In the genomic region with DNA sequence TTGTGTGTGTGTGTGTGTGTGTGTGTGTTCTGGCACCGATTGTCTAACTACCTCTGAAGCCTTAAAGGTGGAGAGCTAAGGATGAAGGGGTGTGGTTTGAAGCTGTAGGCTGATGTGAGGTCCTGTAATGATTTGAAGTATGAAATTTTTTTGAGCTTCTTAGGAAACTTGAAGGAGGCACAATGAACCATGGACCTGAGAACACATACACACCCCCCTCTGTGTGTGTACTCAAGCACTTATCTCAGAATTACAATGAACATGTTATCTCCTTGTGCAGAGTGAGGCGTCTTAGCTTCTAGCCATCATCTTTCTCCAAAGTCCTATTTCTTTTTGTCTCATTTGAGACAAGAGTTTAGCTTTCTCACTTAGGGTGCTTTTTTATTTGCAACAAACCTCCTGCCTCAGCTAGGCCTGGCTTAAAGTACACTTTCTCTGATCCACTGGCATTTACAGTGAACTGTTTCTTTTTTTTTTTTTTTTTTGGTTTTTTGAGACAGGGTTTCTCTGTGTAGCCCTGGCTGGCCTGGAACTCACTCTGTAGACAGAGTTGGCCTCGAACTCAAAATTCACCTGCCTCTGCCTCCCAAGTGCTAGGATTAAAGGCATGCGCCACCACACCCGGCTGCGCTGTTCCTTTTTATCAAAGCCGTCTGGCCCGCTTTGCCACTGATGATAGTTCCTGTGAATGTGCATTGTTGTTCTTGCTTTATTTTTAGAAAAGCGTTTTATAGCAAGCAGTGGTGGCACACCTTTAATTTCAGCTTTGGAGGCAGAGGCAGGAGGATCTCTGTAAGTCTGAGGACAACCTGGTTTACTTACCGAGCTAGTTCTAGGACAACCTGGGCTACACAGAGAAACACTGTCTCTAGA, we compare ENCODE assay signal across 8 mouse cellular contexts. TPM values are rescaled to one million over a fixed set of nuclear protein-coding genes. Genes with fewer than 3 reads are reported as not detected.
DNase-seq lines count a peak whose midpoint lies in the region; ATAC-seq and TF ChIP-seq lines count a peak whose summit lies in the region.

No protein-coding gene starts in this region.

- peak overlapping the region; percentile 79 for H3K4me2 ChIP-seq in liver, embryonic 11.5 days
- peak overlapping the region; percentile 64 for H3K4me2 ChIP-seq in stomach, postnatal 0 days (replicated peaks; ENCODE audit: low read depth)

- H3K27ac ChIP-seq in cerebellum, adult 2 months (ENCODE audit: insufficient read depth, low read length), result peak overlapping the region; percentile 75
- H3K27ac ChIP-seq in testis, adult 2 months (ENCODE audit: control insufficient read depth, insufficient read depth, low read depth, low read length), result peak overlapping the region; percentile 69
- H3K27ac ChIP-seq in liver, embryonic 11.5 days (ENCODE audit: low read depth, low read length), result peak overlapping the region; percentile 95
- H3K27ac ChIP-seq in stomach, postnatal 0 days (replicated peaks), result peak overlapping the region; percentile 91

- H3K27me3 ChIP-seq in cerebellum, adult 2 months (ENCODE audit: control insufficient read depth, insufficient read depth, low read length), result no peaks in the 10 kb centered on the region
- H3K27me3 ChIP-seq in testis, adult 2 months (ENCODE audit: control insufficient read depth, insufficient read depth, low read length), result no peaks in the 10 kb centered on the region
- no peaks in the 10 kb centered on the region for H3K27me3 ChIP-seq in liver, embryonic 11.5 days (replicated peaks; ENCODE audit: control insufficient read depth, insufficient read depth, low read length)
- no peaks in the 10 kb centered on the region for H3K27me3 ChIP-seq in stomach, postnatal 0 days (ENCODE audit: control insufficient read depth, insufficient read depth, low read length)

- no peak for TF ChIP-seq CTCF in cerebellum, adult 2 months (IDR thresholded peaks at IDR 0.05; ENCODE audit: borderline replicate concordance, insufficient read depth, low read depth, low read length)
- TF ChIP-seq CTCF in testis, adult 2 months (IDR thresholded peaks at IDR 0.05; ENCODE audit: control insufficient read depth, insufficient read depth, insufficient replicate concordance, low read depth, low read length), result no peak
- no peak for TF ChIP-seq CTCF in stomach, postnatal 0 days (IDR thresholded peaks at IDR 0.05; ENCODE audit: low read depth)

- TF ChIP-seq POLR2A in cerebellum, adult 2 months (IDR thresholded peaks at IDR 0.05; ENCODE audit: borderline replicate concordance, insufficient read depth, low read length), result no peak
- TF ChIP-seq POLR2A in testis, adult 2 months (IDR thresholded peaks at IDR 0.05; ENCODE audit: control insufficient read depth, low read depth, low read length), result no peak

- H3K9ac ChIP-seq in liver, embryonic 11.5 days (ENCODE audit: low read depth, low read length), result peak overlapping the region; percentile 66
- H3K9ac ChIP-seq in stomach, postnatal 0 days (ENCODE audit: low read length), result no peak overlapping the region; the same call in 1 of the 2 replicates

- H3K4me1 ChIP-seq in cerebellum, adult 2 months (ENCODE audit: control insufficient read depth, insufficient read depth, low read length), result peaks cover 6% of the 10 kb centered on the region; the same call in 1 of the 2 replicates
- peaks cover 17% of the 10 kb centered on the region for H3K4me1 ChIP-seq in testis, adult 2 months (ENCODE audit: control insufficient read depth, insufficient read depth, low read length)
- peaks cover 54% of the 10 kb centered on the region for H3K4me1 ChIP-seq in liver, embryonic 11.5 days (replicated peaks; ENCODE audit: control insufficient read depth, insufficient read depth, low read length)
- H3K4me1 ChIP-seq in stomach, postnatal 0 days (replicated peaks; ENCODE audit: control insufficient read depth, insufficient read depth), result peaks cover 5% of the 10 kb centered on the region

- TF ChIP-seq EP300 in stomach, postnatal 0 days (optimal IDR thresholded peaks at IDR 0.05), result no peak

- H3K36me3 ChIP-seq in testis, adult 2 months (ENCODE audit: control insufficient read depth, insufficient read depth, low read length), result no peaks in the 10 kb centered on the region
- no peaks in the 10 kb centered on the region; the same call in 1 of the 2 replicates for H3K36me3 ChIP-seq in liver, embryonic 11.5 days (ENCODE audit: control insufficient read depth, insufficient read depth, low read length)
- H3K36me3 ChIP-seq in stomach, postnatal 0 days (ENCODE audit: control insufficient read depth, insufficient read depth, low read length), result no peaks in the 10 kb centered on the region

- peak overlapping the region; percentile 21 for H3K4me3 ChIP-seq in cerebellum, adult 2 months (replicated peaks; ENCODE audit: insufficient read depth, low read depth, low read length)
- no peak overlapping the region for H3K4me3 ChIP-seq in testis, adult 2 months (ENCODE audit: control insufficient read depth, low read depth, low read length)
- H3K4me3 ChIP-seq in liver, embryonic 11.5 days (ENCODE audit: low read depth, low read length), result peak overlapping the region; percentile 38
- peak overlapping the region; percentile 31; the same call in 1 of the 2 replicates for H3K4me3 ChIP-seq in stomach, postnatal 0 days (ENCODE audit: low read depth, low read length)

- no peaks in the 10 kb centered on the region for H3K9me3 ChIP-seq in liver, embryonic 11.5 days (ENCODE audit: control insufficient read depth, low read length)
- H3K9me3 ChIP-seq in stomach, postnatal 0 days (ENCODE audit: control insufficient read depth, low read length), result no peaks in the 10 kb centered on the region

- WGBS in cerebellum, adult 2 months, result 83% methylated on average over 10 of the region's 10 CpGs
- 47% methylated on average over 10 of the region's 10 CpGs for WGBS in liver, embryonic 11.5 days
- WGBS in stomach, postnatal 0 days, result 69% methylated on average over 10 of the region's 10 CpGs

- peak; percentile 69 for ATAC-seq in liver, embryonic 11.5 days (replicated peaks; ENCODE audit: low FRiP score)
- ATAC-seq in stomach, postnatal 0 days (ENCODE audit: low FRiP score, low TSS enrichment), result peak; percentile 5

- DNase-seq in cerebellum, adult 2 months, result no peak
- DNase-seq in cerebellum, postnatal 36 days, result no peak
- DNase-seq in testis, postnatal 10 days (ENCODE audit: low spot score), result no peak
- no peak for DNase-seq in liver, embryonic 11.5 days (ENCODE audit: low spot score)
- peak; percentile 40 for DNase-seq in stomach, postnatal 0 days (ENCODE audit: low spot score)
- DNase-seq in MN1 (ENCODE audit: low spot score), result no peak
- no peak for DNase-seq in cerebellum, postnatal 4 days (ENCODE audit: low spot score in 2 of 2)

RNA-seq across cellular contexts. Expression of gene Bcat2, which starts 1.1 kb away (rescaled TPM):
- polyA plus RNA-seq in cerebellum, adult 2 months (2012; rRNA removed), result 21.1 and 24.2 TPM in 2 replicates
- 39.9 and 44.3 TPM in 2 replicates for polyA plus RNA-seq in testis, adult 2 months (2012; rRNA removed)
- 84.7 and 90.1 TPM in 2 replicates for polyA plus RNA-seq in liver, embryonic 11.5 days (2014; fragmentation: Nextera tagmentation; extraction: Ambion mirVana)
- 101 and 108 TPM in 2 replicates for polyA plus RNA-seq in stomach, postnatal 0 days (2015; fragmentation: Nextera tagmentation; extraction: Ambion mirVana)

RNA-seq across cellular contexts. Expression of gene Hsd17b14, which starts 14.1 kb away (rescaled TPM):
- 1.3 and 1.9 TPM in 2 replicates for polyA plus RNA-seq in cerebellum, adult 2 months (2012; rRNA removed)
- polyA plus RNA-seq in testis, adult 2 months (2012; rRNA removed), result 0.37 and 0.45 TPM in 2 replicates
- polyA plus RNA-seq in liver, embryonic 11.5 days (2014; fragmentation: Nextera tagmentation; extraction: Ambion mirVana), result 2.8 and 5.4 TPM in 2 replicates
- 16.6 and 16.9 TPM in 2 replicates for polyA plus RNA-seq in stomach, postnatal 0 days (2015; fragmentation: Nextera tagmentation; extraction: Ambion mirVana)

RNA-seq across cellular contexts. Expression of gene Plekha4, which starts 42.7 kb away (rescaled TPM):
- polyA plus RNA-seq in cerebellum, adult 2 months (2012; rRNA removed), result 1.2 and 1.3 TPM in 2 replicates
- polyA plus RNA-seq in testis, adult 2 months (2012; rRNA removed), result 12.6 and 12.9 TPM in 2 replicates
- 0.64 and 0.89 TPM in 2 replicates for polyA plus RNA-seq in liver, embryonic 11.5 days (2014; fragmentation: Nextera tagmentation; extraction: Ambion mirVana)
- polyA plus RNA-seq in stomach, postnatal 0 days (2015; fragmentation: Nextera tagmentation; extraction: Ambion mirVana), result 7.9 and 8.0 TPM in 2 replicates

RNA-seq across cellular contexts. Expression of gene Ppp1r15a, which starts 42.8 kb away (rescaled TPM):
- polyA plus RNA-seq in cerebellum, adult 2 months (2012; rRNA removed), result 26.7 and 28.5 TPM in 2 replicates
- 5.9 and 8.5 TPM in 2 replicates for polyA plus RNA-seq in testis, adult 2 months (2012; rRNA removed)
- polyA plus RNA-seq in liver, embryonic 11.5 days (2014; fragmentation: Nextera tagmentation; extraction: Ambion mirVana), result 61.6 and 62.0 TPM in 2 replicates
- 21.6 and 26.6 TPM in 2 replicates for polyA plus RNA-seq in stomach, postnatal 0 days (2015; fragmentation: Nextera tagmentation; extraction: Ambion mirVana)

RNA-seq across cellular contexts. Expression of gene Fgf21, which starts 46.5 kb away (rescaled TPM):
- polyA plus RNA-seq in cerebellum, adult 2 months (2012; rRNA removed), result not detected in 2 replicates
- polyA plus RNA-seq in testis, adult 2 months (2012; rRNA removed), result 3.6 and 3.7 TPM in 2 replicates
- 0.23 TPM in 1 of 2 replicates, not detected in the other for polyA plus RNA-seq in liver, embryonic 11.5 days (2014; fragmentation: Nextera tagmentation; extraction: Ambion mirVana)
- polyA plus RNA-seq in stomach, postnatal 0 days (2015; fragmentation: Nextera tagmentation; extraction: Ambion mirVana), result 0.69 and 0.90 TPM in 2 replicates
